Mouse (Mus musculus) thymus, adult 2 months (tissue): ENCODE data around the gene Zbtb20.

Source experiments
- CTCF ChIP-seq: fragments of 200-500 bp; IDR thresholded peaks from 2 replicates; pipeline ENCODE4 v1.5.1; 2012; ENCODE audit warnings: mild to moderate bottlenecking, control low read depth, low read length, moderate library complexity, borderline replicate concordance; ENCODE audit not compliant: control insufficient read depth, poor library complexity, insufficient read depth; ENCODE audit errors: extremely low read depth
- POLR2A ChIP-seq: fragments of 200-500 bp; IDR thresholded peaks from 2 replicates; pipeline ENCODE4 v1.6.1; 2012; ENCODE audit warnings: mild to moderate bottlenecking, low read length, control low read depth, moderate library complexity; ENCODE audit not compliant: control insufficient read depth, poor library complexity, insufficient read depth; ENCODE audit errors: extremely low read depth

DNA sequence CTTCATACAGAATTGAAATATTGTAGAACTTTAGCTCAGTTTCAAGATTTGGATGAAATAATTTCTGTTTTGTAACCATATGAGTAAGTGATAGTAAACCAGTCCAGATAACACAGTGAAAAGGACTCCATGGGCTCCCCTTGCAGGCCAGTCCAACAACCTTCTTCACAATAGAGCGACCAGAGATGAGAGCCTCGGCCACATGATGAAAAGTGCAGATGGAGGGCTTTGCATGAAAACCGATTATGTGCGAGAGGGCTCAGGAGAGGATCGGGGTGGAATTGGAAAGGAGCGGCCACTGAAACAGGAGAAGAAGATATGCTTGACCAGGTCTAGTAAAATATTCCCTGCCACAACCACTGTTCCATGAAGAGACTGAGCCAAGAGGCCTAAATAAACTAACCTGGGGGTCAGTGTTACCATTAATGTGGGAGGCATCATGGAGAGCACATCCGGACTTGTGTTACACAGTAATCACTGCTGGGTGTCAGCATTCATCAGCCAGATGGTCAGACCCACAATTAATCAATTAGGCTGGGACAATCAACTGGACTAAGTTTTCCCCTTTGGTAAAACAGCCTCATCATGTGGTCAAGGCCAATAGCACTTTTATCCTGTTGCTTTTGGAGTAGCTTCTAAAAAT is 485.3 kb downstream of the Zbtb20 start:
- TF ChIP-seq CTCF: no peak
- no peak for TF ChIP-seq POLR2A
